Mouse (Mus musculus): Measurements from ENCODE around the gene Hdac9. TPM values are rescaled to one million over a fixed set of nuclear protein-coding genes. Genes with fewer than 3 reads are reported as not detected.

Hdac9 gene
- total and polyA plus RNA-seq, 3 experiments: 0.03 to 0.19 TPM; not detected in 1

DNA sequence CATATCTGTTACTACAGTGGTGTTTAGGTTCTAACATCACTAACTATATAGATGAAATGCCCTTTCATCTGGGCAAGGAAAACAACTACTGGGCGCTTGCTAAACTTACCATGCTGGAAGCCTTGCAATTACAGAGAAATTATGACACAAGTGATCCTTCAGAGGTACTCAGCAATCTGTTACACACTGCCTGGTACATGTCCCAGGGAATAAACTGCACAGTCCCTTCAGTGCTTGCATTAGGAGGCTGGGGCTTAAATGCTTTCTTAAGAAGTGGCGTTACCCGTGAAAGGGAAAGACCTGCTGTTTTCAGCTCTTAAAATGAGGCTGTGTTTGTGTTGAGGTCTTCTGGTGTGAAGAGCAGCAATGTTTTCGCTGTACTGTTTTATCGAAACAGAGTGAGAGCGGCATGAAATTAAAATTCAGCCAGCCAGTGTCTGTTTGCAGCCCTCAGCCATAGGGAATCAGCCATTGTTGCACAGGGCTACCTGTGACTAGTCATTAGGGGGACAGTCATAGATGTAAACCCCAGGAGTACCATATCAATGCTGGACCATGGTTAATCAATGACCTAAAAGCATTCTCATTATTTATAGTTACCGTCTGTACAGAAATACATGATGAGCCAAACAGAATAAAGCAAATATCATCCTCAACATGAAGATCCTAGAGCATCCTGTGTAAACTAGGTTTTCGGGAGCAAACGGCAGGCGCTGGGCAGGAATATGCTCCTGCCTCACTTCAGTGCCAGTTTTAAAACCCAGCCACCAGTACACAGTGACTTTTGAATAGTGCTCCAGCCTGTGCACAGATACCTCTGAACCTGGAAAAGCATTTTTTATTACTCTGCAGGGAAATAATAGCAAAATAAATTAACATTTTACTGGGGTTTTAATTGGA lies 125.4 kb downstream of the Hdac9 start:
- H3K27ac ChIP-seq (ENCODE audit: control insufficient read depth, low read depth, low read length): no peak overlapping the region

GRCm38 (mm10) chr12:34789031-34789982 lies 127.6 kb downstream of the Hdac9 start:
- H3K9ac ChIP-seq (ENCODE audit: control insufficient read depth, low read depth, low read length, poor library complexity, severe bottlenecking): no peak overlapping the region
- no peaks in the 10 kb centered on the region for H3K79me2 ChIP-seq (ENCODE audit: control insufficient read depth, insufficient read depth, low read length, poor library complexity)
- no peaks in the 10 kb centered on the region for H3K36me3 ChIP-seq (ENCODE audit: control insufficient read depth in 1 of 2, insufficient read depth in 2 of 2, low read length in 2 of 2)
- H3K27ac ChIP-seq (ENCODE audit: control insufficient read depth, low read depth, low read length): no peak overlapping the region
- no peaks in the 10 kb centered on the region for H3K9me3 ChIP-seq (replicated peaks; ENCODE audit: insufficient read depth, low read length)
- no peak for DNase-seq (ENCODE audit: low read depth, low spot score)
- H3K27me3 ChIP-seq (ENCODE audit: control insufficient read depth in 1 of 2, insufficient read depth in 2 of 2, low read length in 2 of 2): no peaks in the 10 kb centered on the region
- no peaks in the 10 kb centered on the region for H3K4me1 ChIP-seq (ENCODE audit: control insufficient read depth in 1 of 2, insufficient read depth in 2 of 2, low read length in 2 of 2)
- no peak overlapping the region for H3K4me3 ChIP-seq (ENCODE audit: control insufficient read depth in 1 of 2, insufficient read depth in 1 of 2, low read depth in 2 of 2, low read length in 2 of 2)
- TF ChIP-seq BHLHE40 (IDR thresholded peaks at IDR 0.05; ENCODE audit: borderline replicate concordance, low read depth, low read length) (no peak), TCF12 (IDR thresholded peaks at IDR 0.05; ENCODE audit: low read depth, low read length) (no peak), MAFK (IDR thresholded peaks at IDR 0.05; ENCODE audit: borderline replicate concordance, low read depth, low read length) (no peak), GABPA (IDR thresholded peaks at IDR 0.05; ENCODE audit: low read depth, low read length) (no peak), E2F4 (IDR thresholded peaks at IDR 0.05; ENCODE audit: borderline replicate concordance, low read depth, low read length) (no peak), ETS1 (IDR thresholded peaks at IDR 0.05; ENCODE audit: low read depth, low read length) (no peak), MYC (IDR thresholded peaks at IDR 0.05; ENCODE audit: low read depth, low read length) (no peak), ZNF384 (IDR thresholded peaks at IDR 0.05; ENCODE audit: low read depth, low read length) (no peak), NRF1 (IDR thresholded peaks at IDR 0.05; ENCODE audit: insufficient read depth, low read depth, low read length, poor library complexity, severe bottlenecking) (no peak)

More for the DNA sequence above, 125.4 kb downstream of the Hdac9 start:
- TF ChIP-seq POLR2AphosphoS5 (IDR thresholded peaks at IDR 0.05; ENCODE audit: borderline replicate concordance, low read depth, low read length) (no peak), E2F4 (IDR thresholded peaks at IDR 0.05; ENCODE audit: borderline replicate concordance, low read depth, low read length) (no peak), RAD21 (IDR thresholded peaks at IDR 0.05; ENCODE audit: low read depth, low read length) (no peak), MXI1 (IDR thresholded peaks at IDR 0.05; ENCODE audit: low read depth, low read length) (no peak), CHD2 (IDR thresholded peaks at IDR 0.05; ENCODE audit: low read length) (no peak), USF2 (IDR thresholded peaks at IDR 0.05; ENCODE audit: borderline replicate concordance in 1 of 2, insufficient read depth in 1 of 2, low read depth in 1 of 2, low read length in 2 of 2) (no peak), MYC (IDR thresholded peaks at IDR 0.05; ENCODE audit: low read depth, low read length) (no peak), HCFC1 (IDR thresholded peaks at IDR 0.05; ENCODE audit: low read depth, low read length) (no peak), SIN3A (IDR thresholded peaks at IDR 0.05; ENCODE audit: low read length) (no peak), NRF1 (IDR thresholded peaks at IDR 0.05; ENCODE audit: insufficient read depth, low read depth, low read length, poor library complexity, severe bottlenecking) (no peak), GABPA (IDR thresholded peaks at IDR 0.05; ENCODE audit: low read depth, low read length) (no peak), MEF2A (IDR thresholded peaks at IDR 0.05; ENCODE audit: extremely low read depth, insufficient replicate concordance, low read depth, low read length, poor library complexity, severe bottlenecking) (no peak)
- no peaks in the 10 kb centered on the region for H3K27me3 ChIP-seq (ENCODE audit: control insufficient read depth in 1 of 2, insufficient read depth in 2 of 2, low read length in 2 of 2)
- H3K9ac ChIP-seq (ENCODE audit: control insufficient read depth, low read depth, low read length, poor library complexity, severe bottlenecking): no peak overlapping the region
- H3K4me1 ChIP-seq (ENCODE audit: control insufficient read depth in 1 of 2, insufficient read depth in 2 of 2, low read length in 2 of 2): no peaks in the 10 kb centered on the region
- H3K4me3 ChIP-seq (ENCODE audit: control insufficient read depth in 1 of 2, insufficient read depth in 1 of 2, low read depth in 2 of 2, low read length in 2 of 2): no peak overlapping the region
- no peaks in the 10 kb centered on the region for H3K36me3 ChIP-seq (ENCODE audit: control insufficient read depth in 1 of 2, insufficient read depth in 2 of 2, low read length in 2 of 2)
- no peaks in the 10 kb centered on the region for H3K79me2 ChIP-seq (ENCODE audit: control insufficient read depth, insufficient read depth, low read length, poor library complexity)
- no peaks in the 10 kb centered on the region for H3K9me3 ChIP-seq (replicated peaks; ENCODE audit: insufficient read depth, low read length)
- DNase-seq (ENCODE audit: low read depth, low spot score): no peak
